Mouse (Mus musculus): ENCODE measurements around the gene Rhbdd2. TPM values are rescaled to one million over a fixed set of nuclear protein-coding genes. Genes with fewer than 3 reads are reported as not detected.
"Not testable (repeated sequence)": the region's sequence is repeated elsewhere in the genome, so short reads cannot be mapped to it uniquely, and the experiment has no call there.

The Rhbdd2 gene
- 94.0 and 99.5 TPM in 2 replicates for polyA plus RNA-seq (2014; fragmentation: Nextera tagmentation; extraction: Ambion mirVana)

DNA sequence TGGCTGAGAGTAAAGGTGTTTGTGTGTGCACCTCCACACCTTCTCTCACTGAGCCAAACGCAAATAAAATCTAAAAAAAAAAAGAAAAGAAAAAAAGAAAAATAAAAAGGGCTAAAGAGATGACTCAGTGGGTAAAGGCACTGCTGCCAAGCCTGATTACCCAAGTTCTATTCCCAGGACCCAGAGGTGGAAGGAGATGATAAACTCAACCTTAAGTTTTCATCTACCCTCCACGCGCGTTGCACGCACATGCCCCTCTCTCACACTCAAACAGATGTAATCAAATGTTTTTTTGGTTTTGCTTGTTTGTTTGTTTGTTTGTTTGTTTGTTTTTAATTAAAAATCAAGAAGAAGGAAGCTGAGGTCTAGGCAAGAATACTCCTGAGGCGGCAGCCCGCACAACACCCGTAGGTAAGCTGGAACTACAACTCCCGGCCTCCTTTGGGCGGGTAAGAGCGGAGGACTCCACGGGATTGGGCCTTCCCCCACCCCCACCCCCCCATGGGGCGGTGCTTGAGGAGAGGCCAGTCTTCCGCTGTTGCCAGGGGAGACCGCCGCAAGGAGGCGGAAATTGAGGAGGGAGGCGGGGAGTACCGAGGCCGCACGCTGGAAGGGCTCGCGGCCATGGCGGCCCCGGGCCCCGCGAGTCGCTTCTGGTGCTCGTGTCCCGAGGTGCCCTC, at the start of gene Rhbdd2:
Gene Rhbdd2, plus strand, starts transcription at position 502 of the 680 bp plus-strand sequence.
- WGBS = 13% methylated on average over 30 of the region's 30 CpGs
- Histone ChIP-seq H3K4me3 (replicated peaks; ENCODE audit: low read depth, low read length) (peak within 1 kb of the TSS; percentile 86), H3K36me3 (ENCODE audit: control insufficient read depth, insufficient read depth, low read length) (peaks cover 22% of the 10 kb centered on the region), H3K4me1 (ENCODE audit: control insufficient read depth, insufficient read depth, low read length) (peaks cover 10% of the 10 kb centered on the region; the same call in 1 of the 2 replicates), H3K9me3 (ENCODE audit: control insufficient read depth, low read length) (no peaks in the 10 kb centered on the region), H3K27ac (replicated peaks; ENCODE audit: low read depth, low read length) (peak within 1 kb of the TSS; percentile 93), H3K27me3 (ENCODE audit: control insufficient read depth, insufficient read depth, low read length) (no peaks in the 10 kb centered on the region), H3K4me2 (ENCODE audit: low read length) (peak within 1 kb of the TSS; percentile 74), H3K9ac (replicated peaks; ENCODE audit: low read length) (peak within 1 kb of the TSS; percentile 81)
- DNase-seq (peak; percentile 100), ATAC-seq (ENCODE audit: low FRiP score, low TSS enrichment) (peak; percentile 98)

DNA sequence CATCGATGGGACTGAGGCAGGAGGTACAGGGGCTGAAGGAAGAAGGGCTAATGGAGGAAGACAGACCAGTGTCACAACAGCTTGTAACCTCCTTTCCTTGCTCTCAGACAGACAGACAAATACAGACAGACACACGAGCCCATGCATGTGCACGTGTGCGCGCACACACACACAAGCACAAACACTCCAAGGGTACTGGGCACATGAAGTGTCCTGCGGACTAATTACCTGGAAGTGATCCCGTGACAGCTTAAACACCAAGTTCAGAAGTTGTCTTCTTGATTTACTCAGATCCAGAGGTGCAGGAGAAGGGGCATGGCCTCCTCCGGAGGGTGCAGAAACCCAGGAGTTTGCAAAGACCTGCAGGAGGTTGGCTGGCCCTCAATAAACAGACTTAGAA, 46.7 kb upstream of the Rhbdd2 start:
- ATAC-seq (ENCODE audit: low FRiP score, low TSS enrichment) (no peak), DNase-seq (no peak)
- Histone ChIP-seq H3K9ac (replicated peaks; ENCODE audit: low read length) (no peak overlapping the region), H3K36me3 (ENCODE audit: control insufficient read depth, insufficient read depth, low read length) (no peaks in the 10 kb centered on the region), H3K4me2 (ENCODE audit: low read length) (no peak overlapping the region), H3K4me1 (ENCODE audit: control insufficient read depth, insufficient read depth, low read length) (no peaks in the 10 kb centered on the region), H3K4me3 (replicated peaks; ENCODE audit: low read depth, low read length) (no peak overlapping the region), H3K27me3 (ENCODE audit: control insufficient read depth, insufficient read depth, low read length) (no peaks in the 10 kb centered on the region), H3K27ac (replicated peaks; ENCODE audit: low read depth, low read length) (no peak overlapping the region), H3K9me3 (ENCODE audit: control insufficient read depth, low read length) (no peaks in the 10 kb centered on the region)
- WGBS = 90% methylated on average over 8 of the region's 8 CpGs

DNA sequence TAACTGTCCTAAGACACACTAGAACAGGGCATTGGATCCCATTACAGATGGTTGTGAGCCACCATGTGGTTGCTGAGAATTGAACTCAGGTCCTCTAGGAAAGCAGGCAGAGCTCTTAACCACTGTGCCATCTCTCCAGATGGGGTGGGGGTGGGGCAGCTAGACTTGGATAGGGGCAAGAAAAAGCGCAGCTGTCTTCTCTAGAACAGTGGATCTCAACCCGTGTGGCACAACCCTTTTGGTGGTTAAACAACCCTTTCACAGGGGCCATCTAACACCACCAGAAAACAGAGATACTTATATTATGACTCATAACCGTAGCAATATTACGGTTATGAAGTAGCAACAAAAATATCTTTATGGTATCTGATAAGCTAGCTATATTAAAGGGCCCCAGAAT, 44.7 kb upstream of the Rhbdd2 start:
- Histone ChIP-seq H3K27me3 (ENCODE audit: control insufficient read depth, insufficient read depth, low read length) (no peaks in the 10 kb centered on the region), H3K9ac (replicated peaks; ENCODE audit: low read length) (no peak overlapping the region), H3K36me3 (ENCODE audit: control insufficient read depth, insufficient read depth, low read length) (no peaks in the 10 kb centered on the region), H3K4me3 (replicated peaks; ENCODE audit: low read depth, low read length) (no peak overlapping the region), H3K27ac (replicated peaks; ENCODE audit: low read depth, low read length) (no peak overlapping the region), H3K4me1 (ENCODE audit: control insufficient read depth, insufficient read depth, low read length) (no peaks in the 10 kb centered on the region), H3K4me2 (ENCODE audit: low read length) (no peak overlapping the region), H3K9me3 (ENCODE audit: control insufficient read depth, low read length) (no peaks in the 10 kb centered on the region; the same call in 1 of the 2 replicates)
- ATAC-seq (ENCODE audit: low FRiP score, low TSS enrichment) = no peak
- DNase-seq = no peak
- 87% methylated on average over 4 of the region's 4 CpGs for WGBS

DNA sequence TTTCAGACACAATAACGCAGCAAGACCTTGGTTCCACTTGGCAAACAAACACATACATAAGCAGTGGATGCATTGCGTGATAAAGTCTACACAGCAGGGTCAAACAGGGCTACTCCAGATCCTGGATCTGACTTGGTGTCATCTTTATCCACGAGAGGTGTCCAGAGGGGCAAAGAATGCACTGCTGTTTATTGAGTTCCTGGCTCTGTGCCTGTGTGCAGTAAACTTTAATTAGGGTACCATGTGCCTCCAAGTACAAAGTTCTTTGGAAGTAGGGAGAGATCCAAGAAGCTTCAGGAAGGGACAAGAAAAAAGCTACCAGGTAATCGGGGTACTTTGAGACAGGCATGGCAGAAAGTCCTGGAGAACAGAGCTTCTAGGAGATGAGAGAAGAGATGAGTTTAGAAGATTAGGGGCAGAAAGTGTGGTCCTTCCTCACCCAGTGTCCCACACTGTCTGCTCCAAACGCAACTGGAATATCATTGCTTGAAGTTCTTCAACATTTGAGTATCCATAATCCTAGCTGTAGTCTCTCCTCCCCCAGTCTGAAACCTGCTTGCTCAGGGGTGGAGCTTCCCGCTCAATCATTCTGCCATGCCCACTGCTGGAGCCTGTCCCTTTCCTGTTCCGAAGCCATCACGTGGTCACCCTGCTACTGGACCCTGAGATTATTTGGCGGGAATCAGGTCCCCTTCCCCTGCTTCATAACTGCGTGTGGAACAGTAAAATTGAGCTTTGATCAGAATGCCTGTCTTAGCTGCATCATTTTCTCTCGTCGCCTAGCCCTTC, 42.2 kb upstream of the Rhbdd2 start:
- Histone ChIP-seq H3K27me3 (ENCODE audit: control insufficient read depth, insufficient read depth, low read length) (no peaks in the 10 kb centered on the region), H3K9ac (replicated peaks; ENCODE audit: low read length) (no peak overlapping the region), H3K27ac (replicated peaks; ENCODE audit: low read depth, low read length) (no peak overlapping the region), H3K36me3 (ENCODE audit: control insufficient read depth, insufficient read depth, low read length) (no peaks in the 10 kb centered on the region), H3K9me3 (ENCODE audit: control insufficient read depth, low read length) (no peaks in the 10 kb centered on the region; the same call in 1 of the 2 replicates), H3K4me3 (replicated peaks; ENCODE audit: low read depth, low read length) (no peak overlapping the region), H3K4me1 (ENCODE audit: control insufficient read depth, insufficient read depth, low read length) (no peaks in the 10 kb centered on the region), H3K4me2 (ENCODE audit: low read length) (no peak overlapping the region)
- WGBS = 80% methylated on average over 10 of the region's 12 CpGs
- DNase-seq (no peak), ATAC-seq (ENCODE audit: low FRiP score, low TSS enrichment) (no peak)

DNA sequence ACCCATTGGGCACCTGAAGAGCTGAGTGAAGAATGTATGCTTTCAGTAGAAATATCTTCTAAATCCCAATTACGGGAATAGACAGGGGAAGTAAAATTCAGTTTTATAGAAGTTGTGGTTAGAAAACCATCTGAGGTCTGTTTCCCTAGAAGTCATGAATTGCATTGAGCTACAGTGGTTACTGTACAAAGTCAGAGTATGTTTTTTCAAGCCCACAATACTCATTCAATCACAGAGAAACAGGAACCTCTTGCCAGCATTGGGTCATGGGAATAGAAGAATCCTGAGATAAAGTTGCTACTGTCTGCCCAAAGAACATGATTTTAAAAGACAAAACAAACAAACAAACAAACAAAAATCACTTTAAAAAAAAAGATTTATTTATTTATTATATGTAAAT, 27.8 kb upstream of the Rhbdd2 start:
- not testable (repeated sequence) for H3K4me3 ChIP-seq (replicated peaks; ENCODE audit: low read depth, low read length); H3K27ac ChIP-seq (replicated peaks; ENCODE audit: low read depth, low read length); DNase-seq; H3K9ac ChIP-seq (replicated peaks; ENCODE audit: low read length); ATAC-seq (ENCODE audit: low FRiP score, low TSS enrichment); H3K9me3 ChIP-seq (ENCODE audit: control insufficient read depth, low read length); H3K36me3 ChIP-seq (ENCODE audit: control insufficient read depth, insufficient read depth, low read length); H3K4me2 ChIP-seq (ENCODE audit: low read length); H3K4me1 ChIP-seq (ENCODE audit: control insufficient read depth, insufficient read depth, low read length); H3K27me3 ChIP-seq (ENCODE audit: control insufficient read depth, insufficient read depth, low read length)
- no CpG with 5 or more reads among the region's 1 CpGs for WGBS

DNA sequence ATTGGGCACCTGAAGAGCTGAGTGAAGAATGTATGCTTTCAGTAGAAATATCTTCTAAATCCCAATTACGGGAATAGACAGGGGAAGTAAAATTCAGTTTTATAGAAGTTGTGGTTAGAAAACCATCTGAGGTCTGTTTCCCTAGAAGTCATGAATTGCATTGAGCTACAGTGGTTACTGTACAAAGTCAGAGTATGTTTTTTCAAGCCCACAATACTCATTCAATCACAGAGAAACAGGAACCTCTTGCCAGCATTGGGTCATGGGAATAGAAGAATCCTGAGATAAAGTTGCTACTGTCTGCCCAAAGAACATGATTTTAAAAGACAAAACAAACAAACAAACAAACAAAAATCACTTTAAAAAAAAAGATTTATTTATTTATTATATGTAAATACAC, 25.7 kb upstream of the Rhbdd2 start:
- H3K4me3 ChIP-seq (replicated peaks; ENCODE audit: low read depth, low read length); H3K4me2 ChIP-seq (ENCODE audit: low read length); H3K9me3 ChIP-seq (ENCODE audit: control insufficient read depth, low read length); ATAC-seq (ENCODE audit: low FRiP score, low TSS enrichment); H3K9ac ChIP-seq (replicated peaks; ENCODE audit: low read length); H3K4me1 ChIP-seq (ENCODE audit: control insufficient read depth, insufficient read depth, low read length); H3K27ac ChIP-seq (replicated peaks; ENCODE audit: low read depth, low read length); DNase-seq; H3K36me3 ChIP-seq (ENCODE audit: control insufficient read depth, insufficient read depth, low read length); H3K27me3 ChIP-seq (ENCODE audit: control insufficient read depth, insufficient read depth, low read length): not testable (repeated sequence)
- no CpG with 5 or more reads among the region's 1 CpGs for WGBS

DNA sequence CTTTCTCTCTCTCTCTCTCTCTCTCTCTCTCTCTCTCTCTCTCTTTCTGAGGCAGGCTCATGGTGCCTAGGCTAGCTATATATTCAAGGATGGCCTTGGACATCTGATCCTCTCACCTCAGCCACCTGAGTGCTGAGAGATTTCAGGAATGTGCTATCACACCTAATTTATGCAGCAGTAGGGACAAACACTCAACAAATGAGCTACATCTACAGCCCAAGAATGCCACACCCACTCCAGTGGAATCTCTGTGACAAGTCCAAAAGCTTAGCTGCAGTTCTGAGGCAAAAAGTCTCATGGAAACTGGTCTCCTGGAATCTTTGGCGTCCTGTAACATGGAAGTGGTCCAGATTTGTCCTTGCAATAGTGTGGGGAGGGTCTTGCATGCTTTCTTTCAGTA, 24.8 kb upstream of the Rhbdd2 start:
- no peak overlapping the region for H3K9ac ChIP-seq (replicated peaks; ENCODE audit: low read length)
- H3K27ac ChIP-seq (replicated peaks; ENCODE audit: low read depth, low read length) = no peak overlapping the region
- 50% methylated on average over 1 of the region's 1 CpGs for WGBS
- no peak for DNase-seq
- no peaks in the 10 kb centered on the region for H3K36me3 ChIP-seq (ENCODE audit: control insufficient read depth, insufficient read depth, low read length)
- H3K4me1 ChIP-seq (ENCODE audit: control insufficient read depth, insufficient read depth, low read length) = no peaks in the 10 kb centered on the region
- H3K4me2 ChIP-seq (ENCODE audit: low read length) = no peak overlapping the region
- H3K9me3 ChIP-seq (ENCODE audit: control insufficient read depth, low read length) = peaks cover 3% of the 10 kb centered on the region; the same call in 1 of the 2 replicates
- H3K4me3 ChIP-seq (replicated peaks; ENCODE audit: low read depth, low read length) = no peak overlapping the region
- H3K27me3 ChIP-seq (ENCODE audit: control insufficient read depth, insufficient read depth, low read length) = no peaks in the 10 kb centered on the region
- ATAC-seq (ENCODE audit: low FRiP score, low TSS enrichment) = no peak

DNA sequence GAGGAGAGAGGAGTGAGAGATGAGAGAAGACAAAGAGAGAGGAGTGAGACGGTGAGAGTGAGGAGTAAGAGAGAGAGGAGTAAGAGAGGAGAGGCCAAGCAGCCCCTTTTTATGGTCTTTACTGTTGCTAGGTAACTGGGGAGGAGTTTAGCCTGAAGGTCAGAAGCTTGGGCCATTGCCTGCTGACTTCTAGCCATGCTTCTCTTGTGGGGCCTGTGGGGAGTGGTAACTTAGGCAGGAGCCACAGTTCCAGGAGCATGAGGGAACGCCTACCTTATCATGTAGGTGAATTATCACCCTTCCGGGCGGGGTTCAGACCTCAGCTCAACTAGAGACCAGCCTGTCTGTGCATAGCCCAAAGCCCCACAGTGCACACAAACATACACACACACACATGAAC, 22.6 kb upstream of the Rhbdd2 start:
- H3K4me3 ChIP-seq (replicated peaks; ENCODE audit: low read depth, low read length) = no peak overlapping the region
- no peak overlapping the region for H3K27ac ChIP-seq (replicated peaks; ENCODE audit: low read depth, low read length)
- ATAC-seq (ENCODE audit: low FRiP score, low TSS enrichment) (no peak), DNase-seq (no peak)
- no peak overlapping the region for H3K4me2 ChIP-seq (ENCODE audit: low read length)
- no peaks in the 10 kb centered on the region for H3K9me3 ChIP-seq (ENCODE audit: control insufficient read depth, low read length)
- H3K27me3 ChIP-seq (ENCODE audit: control insufficient read depth, insufficient read depth, low read length) = no peaks in the 10 kb centered on the region
- H3K4me1 ChIP-seq (ENCODE audit: control insufficient read depth, insufficient read depth, low read length) = no peaks in the 10 kb centered on the region
- H3K36me3 ChIP-seq (ENCODE audit: control insufficient read depth, insufficient read depth, low read length) = no peaks in the 10 kb centered on the region
- WGBS = 75% methylated on average over 4 of the region's 4 CpGs
- no peak overlapping the region for H3K9ac ChIP-seq (replicated peaks; ENCODE audit: low read length)

DNA sequence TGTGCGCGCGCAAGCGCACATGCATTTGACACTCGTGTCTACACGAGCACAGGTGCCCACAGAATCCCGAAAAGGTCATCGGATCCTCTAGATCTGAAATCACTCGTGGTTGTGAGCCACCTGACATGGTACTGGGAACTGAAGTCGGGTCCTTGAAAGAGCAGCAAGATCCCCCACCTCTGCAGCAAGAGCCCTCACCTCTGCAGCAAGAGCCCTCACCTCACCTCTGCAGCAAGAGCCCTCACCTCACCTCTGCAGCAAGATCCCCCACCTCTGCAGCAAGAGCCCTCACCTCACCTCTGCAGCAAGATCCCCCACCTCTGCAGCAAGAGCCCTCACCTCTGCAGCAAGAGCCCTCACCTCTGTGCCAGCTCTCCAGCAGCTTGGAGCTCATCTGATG, 12.7 kb upstream of the Rhbdd2 start:
- WGBS = 86% methylated on average over 10 of the region's 10 CpGs
- not testable (repeated sequence) for H3K9me3 ChIP-seq (ENCODE audit: control insufficient read depth, low read length); H3K27ac ChIP-seq (replicated peaks; ENCODE audit: low read depth, low read length); DNase-seq; H3K4me1 ChIP-seq (ENCODE audit: control insufficient read depth, insufficient read depth, low read length); H3K27me3 ChIP-seq (ENCODE audit: control insufficient read depth, insufficient read depth, low read length); ATAC-seq (ENCODE audit: low FRiP score, low TSS enrichment); H3K4me3 ChIP-seq (replicated peaks; ENCODE audit: low read depth, low read length); H3K9ac ChIP-seq (replicated peaks; ENCODE audit: low read length); H3K4me2 ChIP-seq (ENCODE audit: low read length); H3K36me3 ChIP-seq (ENCODE audit: control insufficient read depth, insufficient read depth, low read length)

Data from midbrain, embryonic 14.5 days (tissue).